Mouse (Mus musculus) liver, embryonic 13.5 days (tissue): Measurements from ENCODE around the gene Zbtb37. TPM values are rescaled to one million over a fixed set of nuclear protein-coding genes. Genes with fewer than 3 reads are reported as not detected.
"Not testable (repeated sequence)": the region's sequence is repeated elsewhere in the genome, so short reads cannot be mapped to it uniquely, and the experiment has no call there.

Experiments used
- ATAC-seq: fragments of 200-750 bp; cut with Nextera tagmentation; 2 replicates; pipeline ENCODE4 v1.8.0; 2017; ENCODE audit warnings: low read depth, mild to moderate bottlenecking, moderate number of reproducible peaks, moderate library complexity
- DNase-seq: peaks from one replicate; pipeline ENCODE4 v3.0.0; 2022
- H3K27ac ChIP-seq: fragments of 300-500 bp; sonication (generic); 2 replicates; pipeline ENCODE4 v1.5.1; 2015; ENCODE audit warnings: moderate library complexity, mild to moderate bottlenecking, inconsistent platforms
- H3K27me3 ChIP-seq: fragments of 300-500 bp; sonication (generic); 2 replicates; pipeline ENCODE4 v1.6.1; 2015; ENCODE audit warnings: mild to moderate bottlenecking, inconsistent platforms
- H3K36me3 ChIP-seq: fragments of 300-500 bp; sonication (generic); 2 replicates; pipeline ENCODE4 v1.6.1; 2015; ENCODE audit warnings: mild to moderate bottlenecking, inconsistent platforms
- H3K4me1 ChIP-seq: fragments of 300-500 bp; sonication (generic); replicated peaks from 2 replicates; pipeline ENCODE4 v1.6.1; 2015; ENCODE audit warnings: inconsistent platforms
- H3K4me2 ChIP-seq: fragments of 300-500 bp; sonication (generic); 2 replicates; pipeline ENCODE4 v1.6.1; 2015; ENCODE audit warnings: inconsistent platforms, mild to moderate bottlenecking, moderate library complexity
- H3K4me3 ChIP-seq: fragments of 300-500 bp; sonication (generic); replicated peaks from 2 replicates; pipeline ENCODE4 v1.5.1; 2015; ENCODE audit warnings: mild to moderate bottlenecking, inconsistent platforms
- H3K9ac ChIP-seq: fragments of 300-500 bp; sonication (generic); 2 replicates; pipeline ENCODE4 v1.6.1; 2015; ENCODE audit warnings: mild to moderate bottlenecking, inconsistent platforms
- H3K9me3 ChIP-seq: fragments of 300-500 bp; sonication (generic); replicated peaks from 2 replicates; pipeline ENCODE4 v1.6.1; 2016; ENCODE audit warnings: inconsistent platforms
- WGBS: fragments of 180-500 bp; shearing (Covaris S2); methylation state at CpG from one replicate; pipeline ENCODE4 v1.1.7; 2015; ENCODE audit not compliant: insufficient replicate concordance; 5-methylcytosine and 5-hydroxymethylcytosine counted together
- polyA plus RNA-seq: library from polyadenylated mRNA; unstranded; fragments of >200 nt; fragmentation: Nextera tagmentation; extraction: Ambion mirVana; gene quantifications from 2 replicates; pipeline ENCODE4 v1.2.1, GENCODE M21; 2015

Gene Zbtb37
- polyA plus RNA-seq, 1 experiment from 2014 or later, result 2.5 TPM

- no peak overlapping the region for H3K27ac ChIP-seq
Measured at GRCm38 (mm10) chr1:161030058-161030457, 4.6 kb downstream of the Zbtb37 start.

GRCm38 (mm10) chr1:161028427-161028826 lies 6.2 kb downstream of the Zbtb37 start:
- 83% methylated on average over 1 of the region's 1 CpGs for WGBS

More at GRCm38 (mm10) chr1:161030058-161030457, 4.6 kb downstream of the Zbtb37 start:
- no peaks in the 10 kb centered on the region for H3K9me3 ChIP-seq
- DNase-seq (no peak), ATAC-seq (no peak)
- peaks cover 16% of the 10 kb centered on the region; the same call in 1 of the 2 replicates for H3K36me3 ChIP-seq
- H3K4me2 ChIP-seq, result no peak overlapping the region
- 70% methylated on average over 3 of the region's 3 CpGs for WGBS
- H3K4me1 ChIP-seq, result peaks cover 29% of the 10 kb centered on the region
- no peak overlapping the region for H3K9ac ChIP-seq
- no peak overlapping the region for H3K4me3 ChIP-seq
- H3K27me3 ChIP-seq, result no peaks in the 10 kb centered on the region

DNA sequence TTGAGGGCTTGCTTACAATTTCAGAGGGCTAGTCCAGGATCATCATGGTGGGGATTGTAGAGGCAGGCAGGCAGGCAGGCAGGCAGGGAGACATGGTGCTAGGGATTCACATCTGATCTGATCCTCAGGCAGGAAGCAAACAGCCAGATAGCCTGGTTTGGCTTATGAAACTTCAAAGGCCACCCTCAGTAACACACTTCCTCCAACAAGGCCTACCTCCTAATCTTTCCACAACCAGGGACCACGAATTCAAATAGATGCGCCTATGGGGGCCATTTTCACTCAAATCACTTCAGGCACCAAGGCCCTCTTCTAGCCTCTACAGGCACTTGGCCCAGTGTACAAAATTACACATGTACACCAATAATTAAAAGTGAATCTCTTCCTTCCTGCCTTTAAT lies 7.5 kb downstream of the Zbtb37 start:
- no peak overlapping the region for H3K4me3 ChIP-seq
- H3K27me3 ChIP-seq, result no peaks in the 10 kb centered on the region
- H3K4me2 ChIP-seq, result no peak overlapping the region
- no peak overlapping the region for H3K27ac ChIP-seq
- peaks cover 7% of the 10 kb centered on the region for H3K4me1 ChIP-seq
- peaks cover 14% of the 10 kb centered on the region; the same call in 1 of the 2 replicates for H3K36me3 ChIP-seq
- ATAC-seq (no peak), DNase-seq (no peak)
- H3K9me3 ChIP-seq, result no peaks in the 10 kb centered on the region
- 40% methylated on average over 2 of the region's 2 CpGs for WGBS
- H3K9ac ChIP-seq, result no peak overlapping the region

More at GRCm38 (mm10) chr1:161028427-161028826, 6.2 kb downstream of the Zbtb37 start:
- not testable (repeated sequence) for H3K9ac ChIP-seq, H3K27ac ChIP-seq, H3K27me3 ChIP-seq, ATAC-seq, DNase-seq, H3K4me2 ChIP-seq, H3K9me3 ChIP-seq, H3K4me3 ChIP-seq
- Histone ChIP-seq H3K36me3 (peaks cover 16% of the 10 kb centered on the region; the same call in 1 of the 2 replicates), H3K4me1 (peaks cover 19% of the 10 kb centered on the region)

- H3K9ac ChIP-seq, result no peak overlapping the region
- no peak overlapping the region for H3K4me3 ChIP-seq
- 0 out of 2 replicates have a peak, but pooled peaks cover 3% of the 10 kb centered on the region for H3K4me1 ChIP-seq
- no peak for DNase-seq
- WGBS, result 83% methylated on average over 5 of the region's 5 CpGs
- H3K36me3 ChIP-seq, result peaks cover 7% of the 10 kb centered on the region
- no peak for ATAC-seq
- no peak overlapping the region for H3K27ac ChIP-seq
- no peak overlapping the region for H3K4me2 ChIP-seq
- no peaks in the 10 kb centered on the region for H3K9me3 ChIP-seq
- H3K27me3 ChIP-seq, result no peaks in the 10 kb centered on the region
Measured at GRCm38 (mm10) chr1:161025410-161026210, 9.0 kb downstream of the Zbtb37 start.

- Histone ChIP-seq H3K27ac (no peak overlapping the region), H3K9me3 (no peaks in the 10 kb centered on the region), H3K9ac (no peak overlapping the region), H3K4me3 (no peak overlapping the region), H3K4me2 (no peak overlapping the region), H3K4me1 (no peaks in the 10 kb centered on the region), H3K36me3 (peaks cover 22% of the 10 kb centered on the region), H3K27me3 (no peaks in the 10 kb centered on the region)
- DNase-seq (no peak), ATAC-seq (no peak)
- 88% methylated on average over 14 of the region's 14 CpGs for WGBS
Measured at GRCm38 (mm10) chr1:161020051-161020450, 14.6 kb downstream of the Zbtb37 start.

DNA sequence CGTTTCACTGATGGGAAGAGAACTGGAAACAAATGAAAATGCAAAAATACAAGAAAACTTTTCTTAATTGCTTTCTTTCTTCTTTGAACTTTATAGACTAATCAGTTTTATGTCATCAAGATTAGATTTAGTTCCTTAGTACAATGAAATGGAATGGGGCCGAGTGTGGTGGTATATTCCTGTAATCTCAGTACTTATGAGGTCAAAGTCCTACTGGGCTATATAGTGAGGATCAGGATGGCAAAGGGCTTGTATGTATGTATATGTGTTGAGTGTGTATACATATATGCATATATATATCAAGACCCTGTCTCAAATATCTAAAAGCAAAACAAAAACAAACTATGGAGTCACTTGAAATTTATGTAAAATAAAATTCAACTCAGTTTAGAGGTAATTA lies 18.3 kb downstream of the Zbtb37 start:
- Histone ChIP-seq H3K4me3 (no peak overlapping the region), H3K4me1 (no peaks in the 10 kb centered on the region), H3K27me3 (no peaks in the 10 kb centered on the region), H3K27ac (no peak overlapping the region), H3K9me3 (no peaks in the 10 kb centered on the region), H3K4me2 (no peak overlapping the region), H3K36me3 (peaks cover 26% of the 10 kb centered on the region), H3K9ac (no peak overlapping the region)
- DNase-seq (no peak), ATAC-seq (no peak)
- WGBS, result 61% methylated on average over 2 of the region's 2 CpGs

- no peaks in the 10 kb centered on the region for H3K4me1 ChIP-seq
- DNase-seq (no peak), ATAC-seq (no peak)
- H3K4me3 ChIP-seq, result no peak overlapping the region
- H3K27ac ChIP-seq, result no peak overlapping the region
- H3K4me2 ChIP-seq, result no peak overlapping the region
- H3K36me3 ChIP-seq, result peaks cover 4% of the 10 kb centered on the region
- no peaks in the 10 kb centered on the region for H3K9me3 ChIP-seq
- no peak overlapping the region for H3K9ac ChIP-seq
- no peaks in the 10 kb centered on the region for H3K27me3 ChIP-seq
- WGBS, result 81% methylated on average over 4 of the region's 4 CpGs
Measured at GRCm38 (mm10) chr1:161010436-161010835, 24.2 kb downstream of the Zbtb37 start.

- Histone ChIP-seq H3K27me3 (no peaks in the 10 kb centered on the region), H3K27ac (no peak overlapping the region), H3K4me2 (no peak overlapping the region), H3K4me1 (no peaks in the 10 kb centered on the region), H3K9me3 (no peaks in the 10 kb centered on the region), H3K9ac (no peak overlapping the region), H3K4me3 (no peak overlapping the region), H3K36me3 (peaks cover 11% of the 10 kb centered on the region)
- DNase-seq (no peak), ATAC-seq (no peak)
- 63% methylated on average over 2 of the region's 2 CpGs for WGBS
Measured at GRCm38 (mm10) chr1:161008038-161008437, 26.6 kb downstream of the Zbtb37 start.

DNA sequence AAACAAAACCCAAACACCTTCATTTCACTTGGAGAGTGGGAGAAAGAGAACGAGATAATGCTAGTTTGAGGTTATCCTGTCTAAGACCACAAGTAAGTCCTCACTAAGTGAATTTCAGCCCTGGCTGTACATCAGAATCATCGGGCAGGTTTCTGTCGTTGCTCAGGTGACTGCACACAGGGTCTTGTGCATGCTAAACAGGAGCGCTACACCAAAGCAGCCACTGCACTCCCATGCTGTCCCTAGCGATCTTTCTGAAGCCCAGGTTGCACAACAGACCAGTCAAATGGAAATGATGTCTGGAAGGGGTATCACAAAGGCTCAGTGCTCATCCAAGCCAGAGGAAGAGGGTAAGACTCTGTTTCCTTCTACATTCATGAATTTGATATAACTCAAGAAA lies 28.2 kb downstream of the Zbtb37 start:
- Histone ChIP-seq H3K36me3 (peaks cover 12% of the 10 kb centered on the region; the same call in 1 of the 2 replicates), H3K4me1 (no peaks in the 10 kb centered on the region), H3K9me3 (no peaks in the 10 kb centered on the region), H3K27ac (no peak overlapping the region), H3K4me3 (no peak overlapping the region), H3K27me3 (no peaks in the 10 kb centered on the region), H3K4me2 (no peak overlapping the region), H3K9ac (no peak overlapping the region)
- 70% methylated on average over 5 of the region's 5 CpGs for WGBS
- ATAC-seq (no peak), DNase-seq (no peak)

DNA sequence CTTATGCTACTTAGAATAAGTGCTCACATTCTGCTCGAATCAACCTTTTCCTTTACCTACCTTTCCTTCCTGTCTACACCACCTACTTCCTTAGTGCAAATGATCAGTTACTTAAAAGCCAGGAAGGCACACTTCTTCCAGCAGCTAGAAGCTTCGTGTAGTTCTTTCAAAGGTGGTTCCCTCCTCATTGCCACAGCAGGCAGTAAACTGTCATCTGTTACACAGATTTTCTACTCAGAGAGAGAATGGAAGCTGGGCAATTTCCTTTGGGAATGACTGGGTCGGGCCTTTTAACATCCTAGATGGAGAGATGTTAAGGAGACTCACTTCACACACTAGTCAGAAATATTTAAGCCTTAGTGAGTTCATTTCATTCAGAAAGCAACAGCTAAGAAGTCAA lies 29.1 kb downstream of the Zbtb37 start:
- H3K9ac ChIP-seq, result no peak overlapping the region
- no peak overlapping the region for H3K4me2 ChIP-seq
- no peak for ATAC-seq
- H3K27ac ChIP-seq, result no peak overlapping the region
- H3K9me3 ChIP-seq, result no peaks in the 10 kb centered on the region
- 48% methylated on average over 3 of the region's 3 CpGs for WGBS
- H3K27me3 ChIP-seq, result no peaks in the 10 kb centered on the region
- H3K4me3 ChIP-seq, result no peak overlapping the region
- DNase-seq, result no peak
- H3K4me1 ChIP-seq, result no peaks in the 10 kb centered on the region
- H3K36me3 ChIP-seq, result peaks cover 12% of the 10 kb centered on the region; the same call in 1 of the 2 replicates

- no peaks in the 10 kb centered on the region for H3K27me3 ChIP-seq
- DNase-seq (no peak), ATAC-seq (no peak)
- no peak overlapping the region for H3K4me2 ChIP-seq
- no peaks in the 10 kb centered on the region for H3K4me1 ChIP-seq
- no peak overlapping the region for H3K9ac ChIP-seq
- H3K9me3 ChIP-seq, result no peaks in the 10 kb centered on the region
- H3K4me3 ChIP-seq, result no peak overlapping the region
- WGBS, result 64% methylated on average over 4 of the region's 4 CpGs
- peaks cover 12% of the 10 kb centered on the region; the same call in 1 of the 2 replicates for H3K36me3 ChIP-seq
- no peak overlapping the region for H3K27ac ChIP-seq
Measured at GRCm38 (mm10) chr1:161004942-161005341, 29.7 kb downstream of the Zbtb37 start.

- ATAC-seq (no peak), DNase-seq (no peak)
- Histone ChIP-seq H3K4me3 (no peak overlapping the region), H3K9me3 (no peaks in the 10 kb centered on the region), H3K27me3 (no peaks in the 10 kb centered on the region), H3K4me1 (0 out of 2 replicates have a peak, but pooled peaks cover 4% of the 10 kb centered on the region), H3K4me2 (no peak overlapping the region), H3K27ac (no peak overlapping the region), H3K36me3 (peaks cover 16% of the 10 kb centered on the region), H3K9ac (no peak overlapping the region)
- WGBS, result 51% methylated on average over 6 of the region's 6 CpGs
Measured at GRCm38 (mm10) chr1:160993851-160994250, 40.8 kb downstream of the Zbtb37 start.
